Comparison of ENCODE assay signal across 21 mouse cellular contexts in genomic region chr7:100354984-100355383, GRCm38 (mm10). TPM values are rescaled to one million over a fixed set of nuclear protein-coding genes. Genes with fewer than 3 reads are reported as not detected.
A peak's percentile ranks its signal among the peaks of the same experiment; 100 is the strongest.
DNase-seq lines count a peak whose midpoint lies in the region; ATAC-seq lines count a peak whose summit lies in the region.
"Had no signal": no experiment of that assay in that cellular context is flagged by ENCODE, and none has a peak within 500 bp of the region (broad histone marks: within the 10 kb centered on the region; RNA-seq: fewer than 3 reads in every experiment).

No protein-coding gene starts in this region.

- H3K9ac ChIP-seq in heart, embryonic 15.5 days, result no peak overlapping the region
- no peak overlapping the region for H3K9ac ChIP-seq in heart, embryonic 16.5 days (ENCODE audit: low read length)
- H3K9ac ChIP-seq: forebrain, embryonic 12.5 days; liver, embryonic 12.5 days; lung, embryonic 15.5 days had no signal

- H3K9me3 ChIP-seq in heart, embryonic 15.5 days (replicated peaks), result no peaks in the 10 kb centered on the region
- H3K9me3 ChIP-seq in heart, embryonic 16.5 days (replicated peaks; ENCODE audit: control insufficient read depth, low read length), result no peaks in the 10 kb centered on the region
- H3K9me3 ChIP-seq: forebrain, embryonic 12.5 days; liver, embryonic 12.5 days; lung, embryonic 15.5 days had no signal

- peak; percentile 52 for DNase-seq in gastrocnemius, adult 18-20 months (ENCODE audit: low spot score)
- no peak for DNase-seq in gastrocnemius, postnatal 36 days
- DNase-seq in heart, postnatal 36 days, result no peak
- DNase-seq in 3T3-L1 (ENCODE audit: low read depth, low spot score), result peak; percentile 5
- DNase-seq in urinary bladder, postnatal 14 days (ENCODE audit: low spot score), result no peak
- DNase-seq: B cell, adult 2 months; cerebellum, adult 11-12 months; cerebellum, postnatal 25 days; left cerebral cortex, postnatal 4 days; midbrain, embryonic 14.5 days; retina, postnatal 1 day; right cerebral cortex, postnatal 4 days; thymus, postnatal 36 days had no signal

- peaks cover 3% of the 10 kb centered on the region for H3K36me3 ChIP-seq in heart, embryonic 15.5 days
- H3K36me3 ChIP-seq in heart, embryonic 16.5 days (ENCODE audit: control insufficient read depth, insufficient read depth), result peaks cover 12% of the 10 kb centered on the region; the same call in 1 of the 2 replicates

- H3K4me1 ChIP-seq in heart, embryonic 15.5 days (replicated peaks), result peaks cover 2% of the 10 kb centered on the region; the same call in 1 of the 2 replicates
- H3K4me1 ChIP-seq in heart, embryonic 16.5 days (ENCODE audit: control insufficient read depth, insufficient read depth, low read length), result peaks cover 11% of the 10 kb centered on the region
- H3K4me1 ChIP-seq: forebrain, embryonic 12.5 days; liver, embryonic 12.5 days; lung, embryonic 15.5 days had no signal

- WGBS in heart, embryonic 15.5 days, result 52% methylated on average over 4 of the region's 4 CpGs
- 56% methylated on average over 4 of the region's 4 CpGs for WGBS in heart, embryonic 16.5 days

- intact Hi-C loops in gastrocnemius, postnatal 36 days (cut with DNase I), result no loop called here
- intact Hi-C loops in heart, postnatal 36 days (cut with DNase I), result no loop called here

- H3K27me3 ChIP-seq in heart, embryonic 15.5 days, result no peaks in the 10 kb centered on the region
- H3K27me3 ChIP-seq in heart, embryonic 16.5 days (ENCODE audit: control insufficient read depth, insufficient read depth, low read length), result no peaks in the 10 kb centered on the region
- H3K27me3 ChIP-seq: forebrain, embryonic 12.5 days; liver, embryonic 12.5 days; lung, embryonic 15.5 days; Patski had no signal

- no peak overlapping the region for H3K4me3 ChIP-seq in heart, embryonic 15.5 days
- H3K4me3 ChIP-seq in heart, embryonic 16.5 days (ENCODE audit: low read length), result no peak overlapping the region
- H3K4me3 ChIP-seq: forebrain, embryonic 12.5 days; liver, embryonic 12.5 days; lung, embryonic 15.5 days had no signal

- ATAC-seq in heart, embryonic 15.5 days (replicated peaks; ENCODE audit: insufficient number of reproducible peaks, insufficient read depth, low FRiP score, low read depth), result peak; percentile 81; the same call in 1 of the 2 replicates
- ATAC-seq in heart, embryonic 16.5 days (replicated peaks; ENCODE audit: extremely low read depth, insufficient read depth, low FRiP score), result peak; percentile 86
- ATAC-seq: hindbrain, embryonic 16.5 days; intestine, postnatal 0 days; liver, embryonic 12.5 days; Patski had no signal

- H3K4me2 ChIP-seq in heart, embryonic 15.5 days, result no peak overlapping the region
- H3K4me2 ChIP-seq in heart, embryonic 16.5 days (ENCODE audit: low read depth, low read length), result no peak overlapping the region
- H3K4me2 ChIP-seq: forebrain, embryonic 12.5 days; liver, embryonic 12.5 days; lung, embryonic 15.5 days had no signal

- peak overlapping the region; percentile 68 for H3K27ac ChIP-seq in heart, embryonic 15.5 days
- peak overlapping the region; percentile 85 for H3K27ac ChIP-seq in heart, embryonic 16.5 days (ENCODE audit: low read length)
- H3K27ac ChIP-seq: forebrain, embryonic 12.5 days; liver, embryonic 12.5 days; lung, embryonic 15.5 days had no signal

RNA-seq across cellular contexts. Expression of gene C2cd3, which starts 17.0 kb away (rescaled TPM):
- total RNA-seq in gastrocnemius, adult 18-20 months (2021), result 1 to 10 TPM; 5.5 to 6.1 TPM
- 1 to 10 TPM; 5.6 to 6.5 TPM for total RNA-seq in gastrocnemius, postnatal 36 days (2021)
- 11.8 and 14.6 TPM in 2 replicates for polyA plus RNA-seq in heart, embryonic 15.5 days (2015; fragmentation: Nextera tagmentation; extraction: Ambion mirVana)
- 1 to 10 TPM; 7.8 to 9.5 TPM for total RNA-seq in heart, postnatal 36 days (2021)
- 14.1 and 14.5 TPM in 2 replicates for polyA plus RNA-seq in heart, embryonic 16.5 days (2015; fragmentation: Nextera tagmentation; extraction: Ambion mirVana)

RNA-seq across cellular contexts. Expression of gene Ppme1, which starts 17.1 kb away (rescaled TPM):
- total RNA-seq in gastrocnemius, adult 18-20 months (2021), result 10 to 100 TPM; 22.6 to 24.6 TPM
- total RNA-seq in gastrocnemius, postnatal 36 days (2021), result 10 to 100 TPM; 25.3 to 27.0 TPM
- 52.8 and 61.1 TPM in 2 replicates for polyA plus RNA-seq in heart, embryonic 15.5 days (2015; fragmentation: Nextera tagmentation; extraction: Ambion mirVana)
- total RNA-seq in heart, postnatal 36 days (2021), result 10 to 100 TPM; 35.6 to 37.2 TPM
- polyA plus RNA-seq in heart, embryonic 16.5 days (2015; fragmentation: Nextera tagmentation; extraction: Ambion mirVana), result 60.9 and 68.9 TPM in 2 replicates

Comparison
In these comparisons a context has a peak if more than half of its experiments do, and no peak if none do; other contexts are left out.
1. DNase-seq: peak in gastrocnemius, adult 18-20 months (single experiment) and 3T3-L1 (single experiment); none in gastrocnemius, postnatal 36 days (0 of 2), heart, postnatal 36 days (0 of 2) and urinary bladder, postnatal 14 days (single experiment).